Mouse (Mus musculus): ENCODE results near the gene Elp5.

Elp5 gene

DNA sequence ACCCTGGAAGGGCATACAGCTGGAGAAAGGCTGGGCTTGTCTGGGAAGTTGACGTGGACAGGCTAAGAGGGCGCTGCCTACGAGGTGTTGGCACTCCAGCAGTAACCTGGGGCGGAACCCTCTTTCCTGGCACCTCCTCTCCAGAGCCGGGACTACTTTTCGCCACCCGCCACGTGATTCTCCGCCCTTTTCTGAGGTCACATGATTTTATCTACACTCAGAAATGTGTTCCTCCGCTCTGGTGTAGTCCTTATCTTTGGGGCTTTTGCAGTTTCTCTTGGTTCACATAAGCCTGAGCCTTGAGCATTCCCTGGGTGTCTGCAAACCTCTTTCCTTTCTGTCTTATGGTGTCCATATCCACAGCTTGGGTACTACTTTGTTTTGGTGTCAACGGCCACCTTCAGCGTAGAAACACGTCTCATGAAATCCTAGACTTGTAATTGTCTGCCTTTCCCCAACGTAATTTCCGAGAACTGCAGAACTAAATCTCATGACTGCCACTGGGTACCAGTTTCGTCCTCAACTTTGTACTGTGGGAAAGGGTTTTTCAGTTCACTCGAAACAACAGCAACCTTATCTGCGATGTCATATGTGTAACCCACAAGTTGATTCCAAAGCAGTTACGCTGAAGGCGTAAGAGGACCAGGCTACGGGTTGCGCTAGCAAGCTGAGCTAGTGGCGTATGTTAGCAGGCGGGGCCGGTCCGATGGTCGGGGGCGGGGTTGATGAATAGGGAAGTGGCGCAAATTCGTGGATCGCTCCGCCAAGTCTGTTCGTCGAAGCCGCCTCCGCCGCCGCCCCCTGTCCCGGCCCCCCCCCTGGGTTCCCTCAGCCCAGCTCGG, 8.8 kb upstream of the Elp5 start, which contains the start of gene Gabarap:
Gabarap (plus strand) TSS at position 294 of the 842 bp plus-strand sequence.
- peak; percentile 99 for DNase-seq

DNA sequence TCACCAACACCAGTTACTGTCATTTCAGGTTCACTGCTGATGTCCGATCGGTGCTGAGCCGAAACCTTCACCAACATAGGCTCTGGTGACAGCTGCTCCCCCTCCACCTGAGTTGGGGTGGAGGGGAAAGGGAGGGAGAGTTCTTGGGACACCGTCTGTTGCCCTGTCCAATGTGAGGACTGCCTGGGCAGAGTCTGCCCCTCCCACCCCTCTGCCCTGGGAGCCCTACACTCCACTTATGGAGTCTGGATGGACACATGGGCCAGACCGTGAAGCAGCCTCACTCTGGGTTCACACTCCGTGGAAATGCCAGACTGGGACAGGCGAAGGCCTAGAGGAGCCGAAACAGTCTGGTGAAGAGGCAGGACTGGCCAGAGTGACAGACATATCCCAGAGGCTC, 7.6 kb upstream of the Elp5 start:
- no peak for DNase-seq

DNA sequence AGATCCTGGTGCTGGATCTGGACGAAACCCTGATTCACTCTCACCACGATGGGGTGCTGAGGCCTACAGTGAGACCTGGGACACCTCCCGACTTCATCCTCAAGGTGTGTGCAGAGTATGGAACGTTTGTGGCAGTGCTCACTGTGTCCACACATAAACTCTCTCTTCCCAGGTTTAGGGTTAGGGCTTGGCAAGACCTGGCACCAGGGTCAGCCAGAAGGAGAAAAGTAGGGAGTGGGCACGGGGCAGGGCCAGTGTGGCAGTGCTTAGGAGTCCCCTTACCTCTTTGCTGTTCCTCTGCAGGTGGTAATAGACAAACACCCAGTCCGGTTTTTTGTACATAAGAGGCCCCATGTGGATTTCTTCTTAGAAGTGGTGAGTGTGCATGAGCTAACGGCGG, 2.1 kb upstream of the Elp5 start:
- no peak for DNase-seq

DNA sequence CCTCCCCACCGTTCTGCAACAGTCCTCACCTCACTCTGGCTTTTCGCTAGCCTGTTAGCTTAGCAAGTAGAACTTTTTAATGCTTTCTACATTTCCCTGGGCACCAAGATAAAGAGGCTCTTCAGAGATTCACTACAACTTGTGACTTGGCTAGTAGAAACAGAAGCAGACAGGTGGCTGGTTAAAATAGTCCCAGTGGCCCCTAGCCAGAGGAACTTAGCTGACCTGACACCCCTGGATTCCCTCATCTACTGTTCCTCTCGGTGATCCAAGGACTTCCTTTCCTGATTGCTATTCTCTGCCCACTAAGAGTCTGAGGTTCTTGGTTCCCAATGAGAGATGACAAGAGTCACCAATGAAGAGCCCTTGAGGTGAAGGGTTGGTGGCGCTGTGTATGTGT, 1.1 kb upstream of the Elp5 start:
- no peak for DNase-seq

DNA sequence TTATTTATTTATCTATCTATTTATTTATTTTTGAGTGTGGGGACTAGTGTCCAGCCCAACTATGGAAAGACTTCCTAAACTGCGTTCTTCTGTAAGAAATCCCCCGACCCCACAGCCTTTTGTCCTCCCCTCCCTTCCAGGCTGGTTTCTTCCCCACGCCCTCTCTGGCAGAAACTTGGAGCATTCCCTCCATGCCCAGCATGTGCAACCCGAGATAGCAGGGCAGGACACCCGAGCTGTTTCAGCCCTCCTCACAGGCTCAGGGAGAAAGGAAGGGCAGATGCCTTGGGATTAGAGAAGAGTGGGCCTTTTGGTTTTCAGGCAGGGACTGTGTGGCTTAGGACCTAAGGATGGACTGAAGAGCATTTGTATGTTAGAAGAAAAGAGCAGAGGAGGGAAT, 560 bp upstream of the Elp5 start:
- no peak for DNase-seq

DNA sequence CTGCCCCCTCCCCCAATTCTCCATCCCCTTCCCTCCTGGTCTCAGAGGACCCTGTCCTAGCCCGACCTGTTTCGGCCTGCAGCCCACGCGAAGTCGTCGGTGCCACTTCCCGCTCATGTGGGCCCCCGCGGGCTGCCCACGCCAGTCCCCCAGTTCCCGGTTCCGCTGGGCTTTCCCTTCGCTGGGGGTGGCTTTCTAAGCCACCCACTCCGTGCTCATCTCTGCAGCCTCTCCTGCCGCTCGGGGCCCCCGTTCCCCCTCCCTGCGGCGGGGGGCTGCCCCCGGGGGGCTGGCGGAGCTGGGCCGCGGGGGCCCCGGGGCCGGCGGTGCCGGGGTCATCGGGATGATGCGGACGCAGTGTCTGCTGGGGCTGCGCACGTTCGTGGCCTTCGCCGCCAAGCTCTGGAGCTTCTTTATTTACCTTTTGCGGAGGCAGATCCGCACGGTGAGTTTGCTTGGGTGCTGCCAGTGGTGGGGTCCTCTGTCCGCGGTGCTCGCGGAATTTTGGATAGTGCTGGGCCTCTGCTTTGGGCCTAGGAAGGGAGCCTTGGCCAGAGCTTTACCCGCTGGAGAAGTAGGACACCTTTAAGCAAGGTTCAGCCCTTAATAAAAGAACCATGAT, 1.1 kb downstream of the Elp5 start, which contains the start of gene Ctdnep1:
Ctdnep1 (plus strand) TSS at position 16 of the 622 bp plus-strand sequence.
- no peak for DNase-seq

DNA sequence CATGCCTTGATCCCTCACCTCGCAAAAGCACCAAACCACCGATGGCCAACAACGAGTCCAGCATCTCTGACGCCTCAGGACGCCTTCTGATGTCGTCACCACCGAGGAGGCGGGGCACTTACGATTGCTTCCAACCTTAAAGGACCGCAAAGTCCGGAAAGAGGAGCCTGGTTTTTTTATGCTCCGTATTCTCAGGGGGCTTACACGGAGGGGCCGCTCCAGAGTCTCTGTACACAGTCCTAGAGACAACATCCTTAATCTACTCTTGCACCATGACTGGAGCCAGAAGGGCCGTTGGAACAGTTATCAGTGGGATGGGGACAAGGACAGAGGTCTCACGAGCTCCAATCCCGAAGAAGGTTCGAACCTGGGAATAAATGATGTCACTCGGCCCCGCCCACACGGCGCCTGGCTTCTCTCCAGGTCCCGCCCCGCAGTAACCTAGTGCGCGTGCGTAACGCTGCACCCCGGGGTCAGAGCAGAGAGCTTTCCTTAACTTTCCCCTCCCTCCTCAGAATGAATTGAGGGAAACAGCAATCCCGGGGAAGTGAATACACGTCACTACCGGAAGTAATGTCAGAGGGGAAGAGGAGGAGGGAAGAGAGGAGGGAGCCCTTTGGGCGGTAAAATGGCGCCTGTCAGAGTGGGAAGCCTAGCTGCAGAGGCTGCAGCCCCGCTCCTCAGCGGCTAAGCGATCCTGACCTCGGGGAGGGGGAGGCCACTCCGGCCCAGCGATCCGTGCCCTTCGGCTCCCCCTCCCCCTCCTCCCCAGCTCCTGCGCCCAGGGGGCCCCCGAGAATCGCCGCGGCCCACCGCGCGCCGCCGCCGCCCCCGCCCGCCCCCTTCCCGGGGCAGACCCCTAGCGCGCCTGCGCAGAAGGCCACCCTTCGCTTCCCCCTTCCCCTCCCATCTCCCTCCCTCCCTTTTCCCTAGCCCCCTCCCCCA, 1.8 kb downstream of the Elp5 start:
- peak; percentile 96 to 97 for DNase-seq

DNA sequence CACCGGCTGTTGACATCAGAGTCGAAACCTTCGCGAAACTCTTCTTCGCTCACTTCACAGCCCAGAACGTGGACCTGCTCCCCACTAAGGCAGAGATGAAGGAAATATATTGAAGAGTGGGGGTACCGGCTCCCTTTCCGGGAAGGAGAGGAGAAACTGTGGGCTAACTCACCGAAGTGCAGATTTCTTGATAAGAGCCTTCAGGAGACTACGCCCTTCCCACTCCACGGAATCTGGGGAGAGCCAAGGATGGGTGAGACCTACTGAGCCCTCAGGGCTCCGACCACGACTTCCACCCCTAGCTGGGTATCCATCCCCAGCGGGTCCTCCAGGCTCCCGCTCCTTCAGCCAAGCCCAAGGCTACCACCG, 2.5 kb downstream of the Elp5 start:
- no peak for DNase-seq

DNA sequence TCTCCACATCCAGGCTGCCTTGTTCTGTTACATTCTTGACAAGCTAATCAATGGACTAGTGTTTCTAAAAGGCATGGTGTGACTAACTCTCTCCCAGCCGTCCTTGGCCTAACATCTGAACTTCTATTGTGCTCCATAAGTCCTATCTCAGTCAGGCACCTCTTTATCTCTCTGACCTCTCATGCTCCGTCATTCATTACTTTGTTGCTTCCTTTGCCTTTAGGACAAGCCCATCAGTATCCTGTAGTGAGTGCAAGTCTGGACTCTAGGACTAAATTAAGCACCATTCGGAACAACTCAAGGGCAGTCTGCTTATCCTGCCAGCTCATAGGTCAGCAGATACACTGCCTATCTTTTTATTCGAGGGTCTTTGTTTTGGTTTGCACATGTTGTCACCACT, 6.0 kb downstream of the Elp5 start:
- no peak for DNase-seq

DNA sequence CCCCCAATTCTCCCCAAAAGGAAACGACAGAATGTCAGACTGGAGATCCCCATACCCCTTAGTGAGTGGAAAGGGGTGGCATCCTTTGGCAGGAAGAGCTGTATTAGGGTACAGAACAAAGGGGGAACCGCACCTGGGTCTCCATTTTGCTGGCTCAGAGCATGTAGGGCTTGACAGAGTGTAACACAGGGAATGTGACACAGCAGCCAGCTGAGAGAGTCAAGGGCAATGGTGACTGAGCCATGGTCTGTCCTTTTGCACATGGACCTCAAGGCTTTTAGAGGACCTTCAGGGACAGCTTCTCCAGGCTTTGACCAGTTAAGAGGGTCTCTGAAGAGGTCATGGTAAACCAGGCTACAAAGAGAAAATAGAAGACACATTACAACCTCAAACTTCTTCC, 7.4 kb downstream of the Elp5 start:
- no peak for DNase-seq

DNA sequence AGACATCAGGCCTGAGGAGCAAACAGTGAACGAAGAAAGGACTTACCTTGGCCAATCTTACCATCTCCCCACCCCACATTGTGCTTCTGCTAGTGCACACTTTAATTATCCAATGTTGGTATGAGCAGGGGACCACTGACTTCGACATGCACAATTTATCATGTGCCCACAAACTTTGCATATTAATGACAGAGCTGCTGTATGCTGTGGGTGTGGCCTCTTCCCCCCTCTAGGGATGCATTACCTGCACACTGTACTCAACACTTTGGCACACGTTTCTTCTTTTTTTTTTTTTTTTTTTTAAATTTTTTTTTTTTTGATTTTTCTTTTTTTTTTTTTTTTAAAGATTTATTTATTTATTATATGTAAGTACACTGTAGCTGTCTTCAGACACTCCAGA, 11.5 kb downstream of the Elp5 start:
- no peak for DNase-seq

DNA sequence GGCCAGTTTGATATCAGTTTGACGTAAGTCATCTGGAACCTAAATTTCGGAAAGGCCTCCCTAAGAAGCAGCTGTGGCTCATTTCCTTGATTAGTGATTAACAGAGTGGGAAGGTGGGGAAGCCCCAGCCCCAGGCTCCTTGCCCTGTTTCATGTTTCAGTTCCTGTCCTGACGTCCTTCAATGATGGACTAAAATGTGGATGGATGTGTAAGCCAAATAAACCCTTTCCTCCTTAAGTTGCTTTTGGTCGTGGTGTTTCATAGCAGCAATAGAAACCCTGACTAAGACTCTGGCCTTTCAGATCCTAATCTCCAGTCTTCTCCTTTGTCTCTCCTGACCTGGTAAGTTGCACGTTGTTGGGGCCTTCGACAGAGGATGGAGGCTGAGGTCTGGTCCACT, 12.1 kb downstream of the Elp5 start:
- no peak for DNase-seq

DNA sequence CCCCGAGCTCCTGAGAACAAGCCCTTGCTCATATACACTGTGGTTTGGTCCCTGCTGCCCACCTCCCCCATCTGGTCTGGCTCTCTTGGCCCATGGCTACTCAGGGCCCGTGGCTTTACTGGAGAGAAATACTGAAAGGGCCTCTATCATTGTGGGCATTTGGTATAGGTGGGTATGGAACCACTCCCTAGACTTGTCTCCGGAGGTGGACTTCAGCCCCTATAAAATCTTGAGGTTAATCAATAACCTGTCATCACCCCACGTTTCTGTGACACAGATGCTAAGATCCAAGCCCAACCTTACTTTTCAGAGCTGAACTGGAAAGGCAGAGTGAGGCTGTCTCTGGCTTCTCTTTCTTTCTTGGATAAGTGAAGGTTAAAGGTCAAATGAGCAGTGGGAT, 13.5 kb downstream of the Elp5 start:
- DNase-seq = no peak

DNA sequence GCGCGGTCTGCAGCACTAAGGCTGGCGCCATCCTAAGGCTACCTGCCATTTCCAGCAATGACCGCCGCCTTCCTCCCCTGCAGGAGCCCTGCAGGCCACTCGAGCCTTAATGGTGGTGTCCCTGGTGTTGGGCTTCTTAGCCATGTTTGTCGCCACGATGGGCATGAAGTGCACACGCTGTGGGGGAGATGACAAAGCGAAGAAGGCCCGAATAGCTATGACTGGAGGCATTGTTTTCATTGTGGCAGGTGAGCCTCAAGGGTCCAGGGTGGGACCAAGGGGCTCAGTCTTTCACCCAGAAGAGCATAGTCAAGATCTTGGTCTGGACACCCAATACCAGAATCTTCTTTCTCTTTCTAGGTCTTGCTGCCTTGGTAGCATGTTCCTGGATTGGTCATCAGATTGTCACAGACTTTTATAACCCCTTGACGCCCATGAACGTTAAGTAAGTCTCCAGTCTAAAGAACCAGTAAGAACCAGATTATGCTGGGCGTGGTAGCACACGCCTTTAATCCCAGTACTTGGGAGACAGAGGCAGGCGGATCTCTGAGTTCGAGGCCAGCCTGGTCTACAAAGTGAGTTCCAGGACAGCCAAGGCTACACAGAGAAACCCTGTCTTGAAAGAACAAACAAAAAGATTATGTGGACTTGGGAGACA, 15.3 kb downstream of the Elp5 start:
- no peak for DNase-seq

DNA sequence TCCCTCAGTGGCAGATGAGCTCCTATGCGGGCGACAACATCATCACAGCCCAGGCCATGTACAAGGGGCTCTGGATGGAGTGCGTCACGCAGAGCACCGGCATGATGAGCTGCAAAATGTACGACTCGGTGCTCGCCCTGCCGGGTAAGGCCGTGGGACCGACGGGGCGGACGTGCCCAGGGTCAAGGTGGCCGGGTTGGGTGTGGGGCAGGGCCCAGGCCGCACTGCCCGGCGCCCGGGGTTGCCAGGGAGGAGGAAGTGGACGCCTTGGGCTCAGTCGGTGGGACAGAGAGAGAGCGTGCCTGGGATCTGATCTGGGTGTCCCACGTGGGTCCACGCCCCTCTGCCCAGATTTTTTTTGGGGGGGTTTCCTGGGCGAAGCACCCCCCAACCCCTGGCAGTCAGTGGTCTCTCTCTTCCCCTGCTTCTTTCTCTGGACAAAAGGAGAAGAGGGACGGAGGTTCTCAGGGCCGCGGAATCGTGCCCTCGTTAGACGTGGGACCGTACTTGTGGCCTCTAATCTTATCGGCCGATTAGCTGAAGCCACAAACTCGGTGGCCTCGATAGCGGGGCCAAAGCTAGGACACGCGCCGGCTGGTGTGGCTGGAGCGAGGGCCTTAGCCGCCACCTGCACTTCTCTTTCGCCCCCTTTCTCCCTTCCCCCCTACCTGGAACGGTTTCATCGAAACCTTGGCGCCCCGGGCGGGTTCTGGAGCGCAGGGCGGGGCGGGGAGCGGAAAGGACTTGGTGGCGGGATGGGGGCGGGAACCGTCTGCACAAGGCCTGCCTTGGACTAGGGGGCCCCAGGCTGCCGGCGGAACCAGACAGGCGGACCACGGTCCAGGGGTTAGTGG, 16.1 kb downstream of the Elp5 start:
- peak; percentile 59 to 87 for DNase-seq

DNA sequence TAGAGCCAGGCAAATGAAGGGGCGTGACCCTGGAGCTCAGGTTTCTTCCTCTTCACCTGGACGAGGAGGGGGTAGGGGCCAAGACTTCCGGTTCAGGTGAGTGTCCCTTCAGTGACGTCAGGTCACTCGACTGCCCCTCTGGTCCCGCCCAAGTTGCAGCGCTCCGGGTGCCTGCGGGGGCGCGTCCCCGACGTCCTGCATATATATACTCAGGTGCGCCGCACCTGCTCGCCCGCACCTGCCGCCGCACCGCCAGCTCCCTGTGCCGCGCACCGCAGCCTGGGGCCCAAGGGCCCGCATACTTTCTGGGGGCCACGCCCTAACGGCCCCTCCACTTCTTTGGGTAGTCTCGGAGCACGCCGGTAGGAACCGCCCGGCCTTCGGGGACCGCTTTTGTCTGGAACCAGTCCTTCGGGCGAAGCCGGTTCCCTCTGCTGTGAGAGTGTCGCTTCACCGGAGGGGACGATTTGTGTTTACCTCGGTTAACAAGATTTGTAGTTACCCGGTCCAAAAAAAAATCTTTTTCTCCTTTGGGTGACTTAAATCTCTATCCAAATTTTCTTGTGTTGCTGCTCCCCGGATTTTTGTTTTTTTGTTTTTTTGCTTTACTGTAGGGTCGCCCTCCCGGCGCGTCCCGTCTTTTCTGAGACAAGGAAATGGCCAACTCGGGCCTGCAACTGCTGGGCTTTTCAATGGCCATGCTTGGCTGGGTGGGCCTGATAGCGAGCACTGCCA, 16.9 kb downstream of the Elp5 start:
- peak; percentile 64 to 90 for DNase-seq

DNA sequence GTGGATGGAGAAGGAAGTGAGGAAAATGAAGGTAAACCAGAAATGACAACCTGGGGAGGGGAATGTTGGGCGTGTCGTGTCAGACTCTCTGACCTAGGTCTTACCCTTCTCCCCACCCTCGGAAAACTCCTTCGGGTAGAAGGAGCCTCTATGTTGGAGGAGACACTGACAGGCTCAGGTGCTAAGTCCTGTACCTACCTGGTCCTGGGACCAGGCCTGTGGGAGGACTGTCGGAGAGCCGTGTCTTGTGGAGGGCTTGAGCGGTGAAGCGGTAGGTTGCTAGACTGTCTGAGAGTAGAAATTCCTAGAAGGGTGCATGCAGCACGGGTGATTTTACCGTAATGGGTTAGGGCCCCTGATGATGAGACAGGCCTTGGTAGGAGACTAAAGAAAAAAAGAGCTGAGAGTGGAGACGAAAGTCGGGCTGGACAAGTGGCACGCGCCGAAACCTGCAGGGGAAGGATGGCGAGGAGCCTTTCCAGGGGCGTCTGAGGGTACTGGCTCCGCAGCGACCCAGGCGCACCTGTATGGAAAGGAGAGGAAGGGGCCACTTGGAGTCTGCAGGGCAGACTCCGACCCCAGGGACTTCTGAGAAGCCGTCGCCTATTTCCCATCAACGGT, 17.6 kb downstream of the Elp5 start, which contains the start of gene Cldn7:
Cldn7 (plus strand) TSS at position 130 of the 621 bp plus-strand sequence.
- DNase-seq = no peak

DNA sequence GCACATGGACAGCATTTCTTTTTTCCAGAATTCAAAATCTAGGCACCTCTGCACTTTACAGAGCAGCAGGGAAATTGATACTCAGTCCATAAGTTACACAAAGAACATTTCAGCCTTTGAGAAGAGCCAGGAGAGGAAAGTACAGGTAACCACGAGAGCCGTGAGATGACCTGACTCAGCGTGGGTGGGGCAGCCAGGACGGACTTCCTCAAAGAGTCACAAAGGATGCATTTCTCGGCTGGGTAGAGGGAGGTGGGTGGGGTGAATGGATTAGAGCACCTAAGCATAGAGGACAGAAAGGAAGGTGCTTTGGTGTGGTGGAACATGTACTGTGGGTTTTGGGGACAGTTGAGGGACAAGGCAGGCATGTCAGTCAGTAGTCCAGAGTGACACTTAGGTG, 20.5 kb downstream of the Elp5 start:
- no peak for DNase-seq

DNA sequence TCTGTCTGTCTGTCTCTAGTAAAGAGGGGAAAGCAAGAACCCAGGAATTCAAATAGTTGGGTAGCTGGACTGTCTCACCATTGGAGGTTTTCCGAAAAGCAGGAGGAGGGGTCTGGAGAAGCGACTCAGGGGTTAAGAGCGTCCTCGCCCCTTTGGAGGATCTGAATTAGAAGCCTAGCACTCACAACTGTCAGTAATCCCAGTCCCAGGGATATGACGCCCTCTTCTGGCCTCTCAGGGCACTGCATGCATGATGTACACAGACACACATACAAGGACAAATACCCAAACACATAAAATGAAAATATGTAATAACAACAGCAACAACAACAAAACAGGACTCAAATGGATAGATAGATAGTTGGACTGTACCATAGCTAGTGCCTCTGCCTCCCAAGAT, 21.7 kb downstream of the Elp5 start:
- no peak for DNase-seq

DNA sequence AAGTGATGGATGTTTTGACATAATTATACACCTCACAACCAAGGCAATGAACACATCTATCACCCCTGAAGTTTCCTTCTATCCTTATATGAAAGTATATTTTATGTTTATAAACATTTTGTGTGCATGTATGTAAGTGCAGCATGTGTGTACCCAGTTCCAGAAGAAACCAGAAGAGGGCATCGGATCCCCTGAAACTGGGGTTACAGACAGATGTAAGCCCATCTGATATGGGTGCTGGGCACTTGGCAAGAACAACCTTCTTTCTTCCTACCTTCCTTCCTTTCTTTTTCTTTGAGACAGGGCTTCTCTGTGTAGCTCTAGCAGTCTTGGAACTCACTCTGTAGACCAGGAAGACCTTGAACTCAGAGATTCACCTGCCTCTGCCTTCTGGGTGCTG, 26.1 kb downstream of the Elp5 start:
- no peak for DNase-seq
